Mouse (Mus musculus): Measurements from ENCODE around the gene Zfpm1.
"Not testable (repeated sequence)": the region's sequence is repeated elsewhere in the genome, so short reads cannot be mapped to it uniquely, and the experiment has no call there.

Gene Zfpm1

DNA sequence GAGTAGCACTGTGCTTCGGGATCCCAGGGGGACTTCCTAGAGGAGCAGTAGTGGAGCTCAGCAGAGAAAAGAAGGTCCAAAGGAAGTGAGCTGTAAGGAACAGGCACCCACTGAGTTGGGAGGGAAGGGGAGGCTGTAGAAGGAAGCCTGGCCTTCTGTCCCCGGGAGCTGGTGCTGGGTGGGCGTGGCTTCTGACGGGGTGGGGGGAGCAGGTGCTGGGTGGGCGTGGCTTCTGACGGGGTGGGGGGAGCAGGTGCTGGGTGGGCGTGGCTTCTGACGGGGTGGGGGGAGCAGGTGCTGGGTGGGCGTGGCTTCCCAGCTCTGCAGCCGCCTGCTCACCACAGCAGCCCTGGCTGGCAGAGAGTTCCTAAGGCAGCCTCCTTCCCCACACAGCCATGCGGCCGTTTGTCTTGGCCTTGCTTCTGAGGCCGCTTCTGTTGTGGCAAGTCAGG, 42.0 kb downstream of the Zfpm1 start:
- DNase-seq (ENCODE audit: low read depth, low spot score): not testable (repeated sequence)

- DNase-seq (ENCODE audit: low read depth, low spot score): no peak
Observed at GRCm38 (mm10) chr8:122325196-122325595, 43.3 kb downstream of the Zfpm1 start.

- DNase-seq (ENCODE audit: low read depth, low spot score): no peak
Observed at GRCm38 (mm10) chr8:122326114-122326542, 44.2 kb downstream of the Zfpm1 start.

GRCm38 (mm10) chr8:122329072-122329471, 47.1 kb downstream of the Zfpm1 start:
- no peak for DNase-seq (ENCODE audit: low read depth, low spot score)

DNA sequence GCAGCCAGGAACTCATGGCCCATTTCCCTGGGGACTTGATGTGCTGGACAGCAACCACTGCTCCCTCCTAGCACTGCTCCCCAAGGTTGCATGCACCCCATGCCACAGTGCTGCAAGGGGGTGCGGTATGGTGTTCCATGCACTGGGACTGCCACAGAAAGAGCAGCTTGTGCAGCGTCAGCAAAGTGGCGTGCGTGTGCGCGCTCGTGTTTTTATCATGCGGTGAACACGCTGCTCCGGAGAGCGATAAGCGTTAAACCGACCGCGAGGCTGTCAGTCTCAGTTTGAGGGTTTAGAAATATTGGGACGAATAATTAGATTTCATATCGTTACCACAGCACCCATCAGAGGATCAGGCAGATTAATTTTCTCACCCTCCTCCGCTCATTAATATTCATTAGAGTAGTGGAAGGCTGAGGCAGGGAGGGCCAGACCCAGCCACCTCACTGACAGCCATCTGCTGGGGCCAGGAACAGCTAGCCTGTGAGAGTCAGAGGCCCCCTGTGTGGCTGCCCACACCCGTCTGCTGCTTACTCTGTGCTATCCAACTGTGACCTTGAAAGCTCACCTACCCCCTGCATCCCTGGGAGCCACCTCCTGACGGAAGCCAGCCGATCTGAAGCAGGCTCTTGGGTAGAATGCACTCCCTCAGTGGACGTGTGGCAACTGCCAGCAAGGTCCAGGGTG, 47.8 kb downstream of the Zfpm1 start:
- no peak for DNase-seq (ENCODE audit: low read depth, low spot score)

DNA sequence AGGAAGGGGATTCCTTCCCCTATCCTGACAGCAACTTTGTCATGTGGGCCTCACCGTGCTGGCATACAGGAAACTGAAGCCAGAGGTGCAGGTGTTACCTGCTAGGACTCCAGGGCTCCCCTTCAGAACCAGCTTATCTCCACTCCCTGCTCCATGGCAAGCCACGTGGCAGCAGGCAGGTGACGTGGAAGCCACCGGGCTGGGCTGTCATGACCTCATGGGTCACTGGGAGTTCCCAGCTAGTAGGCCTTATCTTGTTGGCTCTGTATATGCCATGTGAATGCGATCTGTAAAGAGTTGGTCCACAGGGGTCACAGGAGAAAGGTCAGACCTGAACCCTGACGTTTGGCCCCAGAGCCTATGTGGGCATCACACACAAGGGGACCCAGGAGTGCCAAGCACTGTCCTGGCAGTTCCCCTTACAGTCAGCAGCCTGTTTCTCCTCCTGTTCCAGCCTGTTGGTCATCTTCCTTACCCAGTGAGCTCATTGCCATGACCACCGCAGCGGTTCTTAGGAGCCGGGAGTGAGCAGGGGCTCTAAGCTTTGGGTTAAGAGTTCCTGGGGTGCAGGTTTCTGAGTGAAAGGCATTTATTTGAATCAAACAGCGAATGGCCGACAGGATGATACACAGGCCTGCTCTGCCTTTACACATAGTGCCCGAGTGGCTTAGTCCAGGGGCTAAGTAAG, 48.6 kb downstream of the Zfpm1 start:
- DNase-seq (ENCODE audit: low read depth, low spot score): no peak

- no peak for DNase-seq (ENCODE audit: low read depth, low spot score)
Observed at GRCm38 (mm10) chr8:122331134-122331523, 49.2 kb downstream of the Zfpm1 start.

DNA sequence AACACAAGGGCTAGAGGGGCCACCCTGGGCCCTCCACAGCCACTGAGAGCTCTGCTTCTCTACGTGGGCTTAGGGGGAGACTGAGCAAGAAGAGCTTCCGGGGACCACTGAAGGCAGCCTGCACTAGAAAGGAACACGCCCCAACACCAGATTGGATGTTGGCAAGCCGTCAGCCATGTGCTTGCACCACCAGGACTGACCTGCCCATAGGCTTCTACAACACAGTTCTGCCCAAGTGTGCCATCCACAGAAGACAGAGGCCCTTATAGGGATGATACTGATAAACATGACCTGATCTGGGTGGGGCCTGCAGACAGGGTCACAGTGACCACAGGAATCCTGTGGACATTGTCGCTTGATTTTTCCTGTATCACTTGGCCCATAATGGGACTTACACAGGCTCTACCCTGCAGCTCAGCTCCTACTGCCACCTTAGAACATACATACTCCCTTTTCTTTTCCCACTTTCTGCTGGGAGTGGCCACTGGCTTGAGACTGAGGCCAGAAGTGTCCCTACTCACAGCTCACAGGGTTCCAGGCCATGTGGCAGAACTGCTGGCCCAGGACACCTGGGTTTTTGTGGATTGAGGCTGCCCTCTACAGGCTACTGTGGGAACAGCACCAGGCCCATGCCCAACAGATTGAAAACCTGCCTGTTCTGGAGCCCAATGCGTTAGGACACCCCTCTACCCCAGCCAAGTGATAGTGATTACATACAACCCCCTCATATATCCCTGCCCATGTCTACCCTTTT, 51.0 kb downstream of the Zfpm1 start:
- DNase-seq (ENCODE audit: low read depth, low spot score): peak; percentile 56

DNA sequence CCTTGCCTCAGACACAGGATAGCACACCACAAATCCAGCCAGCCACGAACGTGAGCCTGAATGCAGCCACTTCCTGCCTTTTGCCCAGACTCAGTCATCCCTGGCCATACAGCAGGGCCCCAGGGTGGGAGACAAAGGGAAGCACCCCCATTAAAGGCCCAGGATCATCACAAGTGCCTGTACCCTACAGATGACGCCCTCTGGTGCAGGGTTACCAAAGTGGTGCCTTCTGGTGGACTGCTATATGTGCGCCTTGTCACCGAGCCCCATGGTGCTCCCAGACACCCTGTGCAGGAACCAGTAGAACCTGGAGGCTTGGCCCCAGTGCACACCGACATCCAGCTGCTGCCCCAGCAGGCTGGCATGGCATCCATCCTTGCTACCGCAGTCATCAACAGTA, 51.6 kb downstream of the Zfpm1 start:
- DNase-seq (ENCODE audit: low read depth, low spot score): no peak

GRCm38 (mm10) chr8:122334791-122335490, 53.0 kb downstream of the Zfpm1 start:
- DNase-seq (ENCODE audit: low read depth, low spot score): no peak

DNA sequence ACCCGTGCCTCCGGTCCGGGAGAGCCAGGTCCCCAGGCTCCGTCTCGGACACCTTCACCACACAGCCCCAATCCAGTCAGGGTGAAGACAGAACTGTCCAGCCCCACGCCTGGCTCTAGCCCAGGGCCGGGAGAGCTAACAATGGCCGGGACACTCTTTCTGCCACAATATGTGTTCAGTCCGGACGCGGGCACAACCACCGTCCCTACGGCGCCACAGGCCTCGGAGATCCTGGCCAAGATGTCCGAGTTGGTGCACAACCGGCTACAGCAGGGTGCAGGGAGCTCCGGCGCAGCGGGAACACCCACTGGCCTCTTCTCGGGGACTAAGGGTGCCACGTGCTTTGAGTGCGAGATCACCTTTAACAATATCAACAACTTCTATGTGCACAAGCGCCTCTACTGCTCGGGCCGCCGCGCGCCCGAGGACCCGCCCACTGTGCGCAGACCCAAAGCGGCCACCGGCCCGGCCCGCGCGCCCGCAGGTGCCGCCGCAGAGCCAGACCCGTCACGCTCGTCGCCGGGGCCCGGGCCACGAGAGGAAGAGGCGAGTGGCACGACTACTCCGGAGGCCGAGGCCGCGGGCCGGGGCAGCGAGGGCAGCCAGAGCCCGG, 53.8 kb downstream of the Zfpm1 start:
- DNase-seq (ENCODE audit: low read depth, low spot score): no peak

DNA sequence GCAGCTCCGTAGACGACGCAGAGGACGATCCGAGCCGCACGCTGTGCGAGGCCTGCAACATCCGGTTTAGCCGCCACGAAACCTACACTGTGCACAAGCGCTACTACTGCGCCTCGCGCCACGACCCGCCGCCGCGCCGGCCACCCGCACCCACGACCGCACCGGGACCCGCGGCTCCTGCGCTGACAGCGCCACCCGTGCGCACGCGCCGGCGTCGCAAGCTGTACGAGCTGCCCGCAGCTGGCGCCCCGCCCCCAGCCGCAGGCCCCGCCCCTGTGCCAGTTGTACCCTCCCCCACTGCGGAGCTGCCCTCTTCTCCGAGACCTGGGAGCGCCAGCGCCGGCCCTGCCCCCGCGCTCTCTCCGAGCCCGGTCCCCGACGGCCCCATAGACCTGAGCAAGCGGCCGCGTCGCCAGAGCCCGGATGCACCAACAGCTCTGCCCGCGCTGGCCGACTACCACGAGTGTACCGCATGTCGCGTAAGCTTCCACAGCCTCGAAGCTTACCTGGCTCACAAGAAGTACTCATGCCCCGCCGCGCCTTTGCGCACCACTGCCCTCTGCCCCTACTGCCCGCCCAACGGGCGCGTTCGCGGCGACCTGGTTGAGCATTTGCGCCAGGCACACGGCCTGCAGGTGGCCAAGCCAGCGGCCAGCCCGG, 54.4 kb downstream of the Zfpm1 start:
- peak; percentile 55 for DNase-seq (ENCODE audit: low read depth, low spot score)

DNA sequence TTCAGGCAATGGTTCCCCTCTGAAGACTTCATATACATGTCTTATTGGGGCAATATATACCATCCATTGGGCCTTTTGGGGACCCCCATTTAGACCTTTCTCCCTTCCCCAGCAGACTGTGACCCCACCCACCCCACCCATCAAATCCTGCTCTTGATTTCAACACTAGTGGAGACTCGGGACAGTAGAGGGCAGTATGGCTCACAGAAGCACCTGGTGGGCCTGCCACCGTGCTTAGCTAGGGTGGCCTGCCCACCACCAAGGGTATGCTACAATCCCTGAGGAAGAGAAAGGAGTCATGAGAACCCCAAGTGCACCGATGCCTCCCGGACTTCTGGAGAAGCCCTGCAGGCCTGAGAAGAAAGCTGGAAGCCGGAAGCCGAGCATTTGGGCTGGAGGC, 56.9 kb downstream of the Zfpm1 start:
- DNase-seq (ENCODE audit: low read depth, low spot score): no peak

- DNase-seq (ENCODE audit: low read depth, low spot score): no peak
Observed at GRCm38 (mm10) chr8:122340761-122341160, 58.8 kb downstream of the Zfpm1 start.

DNA sequence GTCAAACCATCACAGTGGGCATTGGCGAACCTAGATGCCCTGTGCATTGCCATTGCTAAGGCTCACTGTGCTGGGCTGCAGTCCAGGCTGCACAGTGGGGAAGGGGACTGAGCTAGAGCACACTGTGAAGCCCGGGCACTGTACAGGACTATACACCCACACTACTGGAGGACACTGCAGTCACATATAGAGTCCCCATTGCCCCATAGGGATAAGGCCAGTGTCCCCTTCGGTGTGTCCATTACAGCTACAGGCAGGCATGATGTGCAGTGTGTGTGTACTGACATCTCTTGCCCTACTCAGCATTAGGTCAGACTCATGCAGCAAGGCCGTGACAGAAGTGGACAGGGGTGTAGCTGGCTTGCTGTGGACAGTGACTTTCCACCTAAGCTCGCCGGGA, 59.8 kb downstream of the Zfpm1 start:
- DNase-seq (ENCODE audit: low read depth, low spot score): no peak

- no peak for DNase-seq (ENCODE audit: low read depth, low spot score)
Observed at GRCm38 (mm10) chr8:122342362-122342761, 60.4 kb downstream of the Zfpm1 start.

GRCm38 (mm10) chr8:122342806-122343209, 60.9 kb downstream of the Zfpm1 start:
- no peak for DNase-seq (ENCODE audit: low read depth, low spot score)

DNA sequence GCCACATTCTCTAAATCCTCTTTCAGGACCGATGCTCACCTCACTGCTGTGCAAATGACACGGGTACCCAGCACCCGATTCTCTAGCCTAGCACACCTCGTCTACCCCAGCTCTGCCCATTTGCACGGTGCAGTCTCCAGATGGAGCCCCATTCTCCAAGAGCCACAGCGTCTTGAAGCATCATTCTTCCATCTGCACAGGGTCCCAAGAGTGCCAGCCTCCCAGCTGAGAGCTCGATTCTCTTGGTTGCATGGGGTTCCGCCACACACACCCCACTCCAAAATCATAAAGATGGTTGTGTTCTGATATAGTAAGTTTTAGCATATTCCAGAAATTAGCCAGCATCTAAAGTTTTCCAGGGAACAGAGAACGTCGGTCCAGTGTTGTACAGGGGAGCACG, 61.4 kb downstream of the Zfpm1 start:
- DNase-seq (ENCODE audit: low read depth, low spot score): no peak

GRCm38 (mm10) chr8:122343758-122344157, 61.8 kb downstream of the Zfpm1 start:
- DNase-seq (ENCODE audit: low read depth, low spot score): no peak

GRCm38 (mm10) chr8:122344219-122344618, 62.3 kb downstream of the Zfpm1 start:
- no peak for DNase-seq (ENCODE audit: low read depth, low spot score)

Measured in embryo, embryonic 11.5 days (tissue).